Mouse (Mus musculus) cerebellum, adult 11 months (tissue): ENCODE data around the gene Ccser1.
"Not testable (repeated sequence)": the region's sequence is repeated elsewhere in the genome, so short reads cannot be mapped to it uniquely, and the experiment has no call there.

Experiments used
- DNase-seq: peaks from one replicate; pipeline ENCODE4 v3.0.0; 2022

The Ccser1 gene

DNA sequence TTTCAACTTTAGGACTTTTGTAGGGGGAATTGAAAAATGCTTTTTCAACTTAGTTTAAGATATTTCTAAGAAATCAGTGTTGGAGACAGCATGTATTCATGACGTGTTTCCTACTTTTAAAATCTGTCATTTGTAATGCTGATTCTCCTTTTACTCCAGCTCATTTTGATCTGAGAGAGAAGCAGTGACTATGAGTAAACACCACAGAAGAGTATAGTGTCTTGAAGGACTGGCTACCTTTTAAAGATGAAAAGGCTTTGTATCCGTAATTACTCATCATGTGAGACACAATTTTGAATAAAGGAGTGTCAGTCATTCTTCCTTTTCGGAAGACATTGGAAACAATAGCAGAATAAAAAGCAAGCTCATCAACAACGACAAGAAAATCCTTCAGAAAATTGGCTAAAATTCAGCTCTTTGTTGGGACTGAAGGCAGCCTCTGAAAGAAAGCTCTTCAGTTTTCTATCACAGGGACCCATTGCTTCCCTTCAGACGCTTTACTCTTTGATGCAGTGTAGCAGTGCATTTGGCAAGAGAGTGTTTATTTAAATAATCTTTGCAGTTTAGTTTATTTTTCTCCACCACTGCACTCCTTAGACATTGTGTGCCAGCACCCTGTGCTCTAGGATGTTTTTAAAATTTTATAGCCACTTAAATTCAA lies 50.1 kb downstream of the Ccser1 start:
- DNase-seq, result no peak

DNA sequence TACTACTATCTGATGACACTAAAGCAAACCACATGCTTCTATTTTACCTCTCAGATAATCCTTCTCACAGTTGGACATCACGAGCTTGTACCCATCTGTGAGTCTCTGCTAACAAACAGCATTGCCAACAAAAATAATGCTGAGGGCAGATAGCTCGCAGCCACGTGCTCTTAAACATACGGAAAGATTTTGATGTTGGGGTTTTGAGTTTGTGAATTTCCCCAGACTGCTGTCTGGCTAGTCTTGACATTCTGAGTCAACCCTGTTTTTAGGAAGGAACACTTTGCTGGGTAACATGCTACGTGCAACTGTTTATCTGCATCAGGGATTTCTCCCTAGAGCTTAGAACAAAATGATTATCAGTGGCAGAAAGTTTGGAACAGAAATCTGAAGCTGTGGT lies 52.9 kb downstream of the Ccser1 start:
- no peak for DNase-seq

GRCm38 (mm10) chr6:61233548-61234187 lies 53.5 kb downstream of the Ccser1 start:
- DNase-seq, result no peak

GRCm38 (mm10) chr6:61240618-61241017 lies 60.5 kb downstream of the Ccser1 start:
- no peak for DNase-seq

- DNase-seq, result no peak
Observed at GRCm38 (mm10) chr6:61242556-61242955, 62.4 kb downstream of the Ccser1 start.

DNA sequence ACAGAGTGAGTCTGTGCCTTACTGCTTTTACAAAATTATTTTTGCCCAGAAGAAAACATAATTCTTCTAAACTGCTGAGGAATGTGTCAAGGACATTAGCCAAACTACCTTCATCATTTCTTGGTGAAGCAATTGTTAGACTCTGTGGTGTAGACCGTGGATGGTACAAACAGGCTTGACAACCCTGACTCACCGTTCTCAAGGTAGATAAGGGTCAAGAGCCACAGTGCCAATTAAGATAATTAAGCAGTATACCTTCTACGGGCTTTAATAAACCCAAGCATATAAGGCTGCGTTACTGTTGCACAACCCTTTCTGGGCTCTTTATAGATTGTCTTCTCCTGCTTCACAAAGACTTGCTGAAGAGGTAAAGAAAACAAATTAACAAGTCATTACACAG lies 66.4 kb downstream of the Ccser1 start:
- no peak for DNase-seq

- no peak for DNase-seq
Observed at GRCm38 (mm10) chr6:61247842-61248472, 67.8 kb downstream of the Ccser1 start.

GRCm38 (mm10) chr6:61248700-61249099 lies 68.6 kb downstream of the Ccser1 start:
- no peak for DNase-seq

- DNase-seq, result no peak
Observed at GRCm38 (mm10) chr6:61251232-61251631, 71.1 kb downstream of the Ccser1 start.

GRCm38 (mm10) chr6:61252912-61253311 lies 72.8 kb downstream of the Ccser1 start:
- no peak for DNase-seq

DNA sequence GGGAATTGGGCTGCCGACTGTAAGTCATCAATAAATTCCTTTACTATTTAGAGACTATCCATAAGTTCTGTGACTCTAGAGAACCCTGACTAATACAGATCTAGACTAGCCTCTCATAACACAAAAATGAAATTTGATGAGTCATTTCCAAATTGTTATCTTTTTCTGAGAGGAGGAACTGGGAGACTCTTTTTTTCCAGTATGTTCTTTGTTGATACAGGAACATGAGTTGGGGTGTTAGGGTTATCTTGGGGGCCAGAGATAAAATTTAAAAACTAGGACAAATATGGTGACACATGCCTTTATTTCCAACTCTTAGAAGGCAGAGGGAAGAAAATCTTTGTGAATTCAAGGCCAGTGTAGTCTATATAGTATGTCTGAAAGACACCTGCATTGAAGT lies 75.8 kb downstream of the Ccser1 start:
- DNase-seq, result not testable (repeated sequence)

DNA sequence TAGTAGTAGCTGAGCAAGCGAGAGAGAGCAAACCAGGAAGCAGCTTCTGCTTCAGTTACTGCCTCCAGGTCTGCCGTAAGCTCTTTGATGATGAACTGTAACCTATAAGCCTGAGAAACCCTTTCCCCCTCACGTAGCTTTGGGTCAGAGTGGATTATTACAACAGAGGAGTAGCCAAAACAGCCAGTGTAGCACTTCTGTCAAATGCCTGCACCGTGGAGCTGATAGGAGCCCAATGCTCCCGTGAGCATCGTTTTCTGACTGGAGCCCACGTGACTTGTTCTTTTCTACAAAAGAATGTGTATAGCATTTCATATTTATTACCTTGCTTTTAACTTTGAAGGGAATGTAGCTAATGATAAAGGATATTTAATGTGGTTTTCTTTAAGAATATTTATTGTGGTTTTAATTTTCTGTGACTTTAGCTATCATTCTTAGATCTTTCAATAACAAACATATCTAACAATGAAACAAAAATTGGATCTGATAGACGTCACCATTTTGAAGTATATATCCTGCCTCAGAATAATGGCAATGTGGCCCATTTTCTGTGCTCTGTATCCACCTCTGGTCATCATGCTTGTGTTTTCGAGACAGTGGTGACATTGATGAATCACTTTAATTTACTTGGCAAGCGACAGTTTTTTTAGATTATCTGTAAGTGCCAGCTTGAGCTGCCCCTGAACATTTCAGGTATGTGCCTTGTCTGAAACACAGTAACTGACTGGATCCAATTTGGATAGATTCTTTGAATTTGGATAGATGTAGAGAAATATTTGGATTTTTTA lies 78.9 kb downstream of the Ccser1 start:
- DNase-seq, result no peak

DNA sequence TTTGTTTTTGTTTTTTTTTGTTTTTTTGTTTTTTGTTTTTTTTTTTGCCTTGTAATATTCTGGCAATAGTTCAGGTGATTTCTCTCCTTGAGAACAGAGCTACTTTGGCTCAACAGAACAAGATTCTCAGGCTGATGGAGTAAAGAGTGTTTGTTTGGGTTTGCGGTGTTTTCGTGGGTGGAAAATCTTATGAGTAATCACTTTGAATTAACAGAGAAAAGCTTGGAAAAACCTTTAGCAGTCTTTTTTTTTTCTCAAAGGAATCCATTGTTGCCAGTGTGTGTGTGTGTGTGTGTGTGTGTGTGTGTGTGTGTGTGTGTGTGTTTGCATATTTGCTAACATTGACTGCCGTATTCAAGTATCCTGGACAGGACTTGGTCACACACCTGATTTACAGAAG lies 81.3 kb downstream of the Ccser1 start:
- DNase-seq, result no peak

GRCm38 (mm10) chr6:61262448-61262847 lies 82.3 kb downstream of the Ccser1 start:
- no peak for DNase-seq

DNA sequence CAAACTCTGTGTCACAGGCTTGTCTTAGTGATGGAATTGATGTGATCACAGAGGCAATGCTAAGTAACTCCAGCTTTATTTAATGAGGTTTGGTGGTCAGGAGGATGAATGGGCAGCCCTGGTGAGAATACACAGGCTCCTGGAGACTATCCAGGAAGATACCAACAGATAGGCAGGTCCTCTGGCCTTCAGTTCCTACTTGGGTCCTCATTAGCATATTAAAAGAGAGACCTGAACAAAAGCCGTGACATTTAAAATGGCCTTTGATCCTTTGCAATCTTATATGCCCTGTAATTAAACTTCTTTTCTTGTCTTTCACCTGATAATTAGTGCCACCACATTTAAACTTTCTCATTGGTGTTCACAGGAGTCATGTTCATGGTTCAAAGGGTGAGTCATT lies 83.2 kb downstream of the Ccser1 start:
- no peak for DNase-seq

GRCm38 (mm10) chr6:61271033-61271432 lies 90.9 kb downstream of the Ccser1 start:
- DNase-seq, result no peak

GRCm38 (mm10) chr6:61273430-61273829 lies 93.3 kb downstream of the Ccser1 start:
- no peak for DNase-seq

GRCm38 (mm10) chr6:61279506-61279905 lies 99.4 kb downstream of the Ccser1 start:
- no peak for DNase-seq

DNA sequence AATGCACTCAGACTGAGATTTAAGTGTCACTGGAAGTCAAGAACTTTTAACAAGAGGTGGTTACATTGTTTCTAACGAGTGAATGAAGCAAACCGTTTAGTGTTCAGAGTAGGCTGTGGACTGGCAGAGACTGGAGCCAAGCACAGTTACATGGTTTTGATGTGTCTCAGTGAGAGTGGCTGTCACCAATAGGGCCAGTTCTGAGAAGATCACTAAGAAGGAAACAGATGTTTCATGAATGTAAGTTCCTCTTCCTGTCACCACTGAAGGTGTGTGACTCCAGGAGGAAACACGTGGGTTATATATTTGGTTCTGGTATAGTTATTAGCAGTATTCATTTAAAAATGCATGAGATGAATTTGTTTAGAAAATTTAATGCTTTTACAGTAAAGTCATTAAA lies 112.8 kb downstream of the Ccser1 start:
- no peak for DNase-seq

GRCm38 (mm10) chr6:61295535-61295934 lies 115.4 kb downstream of the Ccser1 start:
- DNase-seq, result no peak

GRCm38 (mm10) chr6:61296188-61297037 lies 116.3 kb downstream of the Ccser1 start:
- DNase-seq, result no peak

DNA sequence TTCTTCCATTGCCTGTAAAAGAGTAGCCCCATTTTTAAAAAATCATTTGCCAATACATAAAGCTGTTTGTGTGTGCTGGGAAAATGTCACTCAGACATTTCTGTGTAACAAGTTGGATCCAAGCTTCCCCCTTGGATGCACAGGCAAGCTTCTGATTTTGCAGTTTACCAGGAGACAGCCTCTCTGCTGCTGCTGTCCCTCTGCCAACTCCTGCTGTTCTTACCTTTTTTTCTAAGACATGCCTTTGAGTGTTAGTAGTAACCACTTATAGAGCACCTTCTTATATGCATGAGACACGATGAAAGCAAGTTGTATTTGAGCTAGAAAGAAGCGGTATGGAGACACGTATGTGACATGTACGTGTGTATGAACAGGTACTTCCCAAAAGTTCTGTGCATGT lies 120.3 kb downstream of the Ccser1 start:
- DNase-seq, result no peak

GRCm38 (mm10) chr6:61300975-61301374 lies 120.9 kb downstream of the Ccser1 start:
- DNase-seq, result no peak
